Mouse (Mus musculus): ENCODE results near the gene Nags. TPM values are rescaled to one million over a fixed set of nuclear protein-coding genes. Genes with fewer than 3 reads are reported as not detected.

Gene Nags
- polyA plus RNA-seq (2015; fragmentation: Nextera tagmentation; extraction: Ambion mirVana) = 0.32 TPM in 1 of 2 replicates, not detected in the other

DNA sequence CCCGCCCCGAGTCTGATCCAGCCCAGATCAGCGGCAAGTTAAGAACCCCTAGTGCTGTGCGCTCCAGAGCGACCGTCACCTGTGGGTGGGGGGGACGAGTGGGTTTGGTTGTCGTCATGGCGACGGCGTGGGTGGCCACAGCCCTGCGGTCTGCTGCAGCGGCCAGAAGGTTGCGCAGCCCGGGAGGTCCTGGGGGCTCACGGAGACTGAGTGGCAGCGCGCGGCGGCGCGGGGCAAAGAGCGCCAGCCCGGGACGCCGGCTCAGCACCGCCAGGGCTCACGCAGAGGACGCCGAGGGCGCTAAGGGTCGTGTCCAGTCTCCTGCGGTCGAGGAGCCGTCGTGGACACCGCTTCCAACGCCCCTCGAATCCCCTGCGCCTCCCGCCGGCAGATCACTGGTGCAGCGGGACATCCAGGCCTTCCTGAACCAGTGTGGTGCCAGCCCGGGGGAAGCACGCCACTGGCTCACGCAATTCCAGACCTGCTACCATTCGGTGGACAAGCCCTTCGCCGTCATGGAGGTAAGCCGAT is at the start of gene Nags:
TSS of gene Nags (plus strand) at position 43 of the 531 bp plus-strand sequence.
- no peaks in the 10 kb centered on the region for H3K9me3 ChIP-seq

GRCm38 (mm10) chr11:102095676-102096075 is 49.6 kb upstream of the Nags start:
- no peak overlapping the region for H3K4me3 ChIP-seq
- no peaks in the 10 kb centered on the region for H3K9me3 ChIP-seq
- no peaks in the 10 kb centered on the region for H3K36me3 ChIP-seq
- ATAC-seq (ENCODE audit: insufficient number of reproducible peaks, insufficient read depth, low FRiP score, low TSS enrichment, low read depth) = no peak
- H3K27ac ChIP-seq = no peak overlapping the region
- peaks cover 17% of the 10 kb centered on the region for H3K27me3 ChIP-seq
- H3K9ac ChIP-seq = no peak overlapping the region
- WGBS = 85% methylated on average over 3 of the region's 3 CpGs
- H3K4me1 ChIP-seq = peaks cover 16% of the 10 kb centered on the region
- no peak overlapping the region for H3K4me2 ChIP-seq

More for the DNA sequence above, at the start of gene Nags:
- 2% methylated on average over 47 of the region's 50 CpGs for WGBS
- peak within 1 kb of the TSS; percentile 61 for H3K9ac ChIP-seq
- peaks cover 78% of the 10 kb centered on the region for H3K27me3 ChIP-seq
- no peak within 1 kb of the TSS for H3K27ac ChIP-seq
- ATAC-seq (ENCODE audit: insufficient number of reproducible peaks, insufficient read depth, low FRiP score, low TSS enrichment, low read depth) = no peak
- peak within 1 kb of the TSS; percentile 42 for H3K4me3 ChIP-seq
- peak within 1 kb of the TSS; percentile 63 for H3K4me2 ChIP-seq
- H3K36me3 ChIP-seq = no peaks in the 10 kb centered on the region
- H3K4me1 ChIP-seq = peaks cover 25% of the 10 kb centered on the region

DNA sequence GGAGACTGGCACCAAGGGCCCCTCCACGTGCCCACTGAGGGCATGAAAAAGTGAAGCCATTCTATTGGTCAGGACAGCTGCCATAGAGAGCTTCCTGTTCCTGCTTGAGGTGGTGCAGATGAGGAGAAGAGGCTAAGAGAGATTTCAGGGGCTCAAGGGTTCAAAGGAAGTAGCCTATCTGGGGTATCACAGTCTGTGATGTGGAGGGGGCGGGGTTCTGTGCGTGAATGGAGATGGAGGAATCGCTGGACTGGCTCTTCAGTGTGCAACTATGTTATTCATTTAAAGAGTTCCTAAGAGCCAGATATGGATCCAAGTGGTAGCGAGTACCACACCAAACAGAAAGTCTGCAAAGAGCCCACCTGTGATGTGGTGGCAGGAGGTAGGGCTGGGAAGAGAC is 48.9 kb upstream of the Nags start:
- peak overlapping the region; percentile 61 for H3K4me2 ChIP-seq
- H3K27me3 ChIP-seq = peaks cover 24% of the 10 kb centered on the region
- WGBS = 67% methylated on average over 5 of the region's 5 CpGs
- H3K4me1 ChIP-seq = peaks cover 16% of the 10 kb centered on the region
- no peaks in the 10 kb centered on the region for H3K9me3 ChIP-seq
- no peak for ATAC-seq (ENCODE audit: insufficient number of reproducible peaks, insufficient read depth, low FRiP score, low TSS enrichment, low read depth)
- 0 out of 2 replicates have a peak overlapping the region, but pooled peaks have one; percentile 39 for H3K27ac ChIP-seq
- no peaks in the 10 kb centered on the region for H3K36me3 ChIP-seq
- peak overlapping the region; percentile 61; the same call in 1 of the 2 replicates for H3K9ac ChIP-seq
- peak overlapping the region; percentile 35 for H3K4me3 ChIP-seq

DNA sequence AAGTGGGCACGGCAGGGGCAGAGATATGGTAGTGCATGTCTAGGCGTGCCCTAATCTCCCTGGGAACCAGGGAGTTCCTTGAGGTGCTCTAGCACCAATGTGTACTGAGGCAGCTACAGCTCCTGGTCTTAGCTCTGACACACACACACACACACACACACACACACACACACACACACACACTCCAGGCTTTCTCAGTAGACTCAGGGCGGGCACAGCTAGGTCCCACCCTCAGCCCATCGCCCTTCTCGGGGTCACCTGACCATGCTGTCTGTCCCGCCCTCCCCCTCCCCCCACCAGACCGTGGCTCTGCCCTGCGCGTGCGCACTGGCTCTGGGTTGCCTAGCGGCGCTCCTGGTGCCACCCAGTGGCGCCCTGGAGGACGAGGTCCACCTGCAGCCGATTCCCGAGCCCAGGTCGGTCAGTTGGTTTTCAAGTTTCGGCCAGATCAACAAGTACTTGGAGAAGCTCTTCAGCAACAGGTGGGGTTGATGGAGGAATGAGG is 48.4 kb upstream of the Nags start:
- 6% methylated on average over 18 of the region's 18 CpGs for WGBS
- ATAC-seq (ENCODE audit: insufficient number of reproducible peaks, insufficient read depth, low FRiP score, low TSS enrichment, low read depth) = peak; percentile 84
- peak overlapping the region; percentile 61 for H3K9ac ChIP-seq

GRCm38 (mm10) chr11:102101219-102101618 is 44.1 kb upstream of the Nags start, which contains the start of gene Ppy:
Ppy (minus strand) TSS chr11:102101319.
- H3K36me3 ChIP-seq = no peaks in the 10 kb centered on the region
- H3K9ac ChIP-seq = 0 out of 2 replicates have a peak within 1 kb of the TSS, but pooled peaks have one; percentile 46
- no peak within 1 kb of the TSS; the same call in 1 of the 2 replicates for H3K4me2 ChIP-seq
- peaks cover 64% of the 10 kb centered on the region for H3K27me3 ChIP-seq
- H3K27ac ChIP-seq = no peak within 1 kb of the TSS
- no peak for ATAC-seq (ENCODE audit: insufficient number of reproducible peaks, insufficient read depth, low FRiP score, low TSS enrichment, low read depth)
- peaks cover 22% of the 10 kb centered on the region for H3K4me1 ChIP-seq
- H3K9me3 ChIP-seq = no peaks in the 10 kb centered on the region
- 82% methylated on average over 4 of the region's 4 CpGs for WGBS
- H3K4me3 ChIP-seq = no peak within 1 kb of the TSS

More for the DNA sequence above, 48.4 kb upstream of the Nags start:
- H3K4me2 ChIP-seq = peak overlapping the region; percentile 61
- H3K4me3 ChIP-seq = peak overlapping the region; percentile 35
- peak overlapping the region; percentile 39 for H3K27ac ChIP-seq
- H3K4me1 ChIP-seq = peaks cover 16% of the 10 kb centered on the region
- no peaks in the 10 kb centered on the region for H3K9me3 ChIP-seq
- no peaks in the 10 kb centered on the region for H3K36me3 ChIP-seq
- peaks cover 29% of the 10 kb centered on the region for H3K27me3 ChIP-seq

DNA sequence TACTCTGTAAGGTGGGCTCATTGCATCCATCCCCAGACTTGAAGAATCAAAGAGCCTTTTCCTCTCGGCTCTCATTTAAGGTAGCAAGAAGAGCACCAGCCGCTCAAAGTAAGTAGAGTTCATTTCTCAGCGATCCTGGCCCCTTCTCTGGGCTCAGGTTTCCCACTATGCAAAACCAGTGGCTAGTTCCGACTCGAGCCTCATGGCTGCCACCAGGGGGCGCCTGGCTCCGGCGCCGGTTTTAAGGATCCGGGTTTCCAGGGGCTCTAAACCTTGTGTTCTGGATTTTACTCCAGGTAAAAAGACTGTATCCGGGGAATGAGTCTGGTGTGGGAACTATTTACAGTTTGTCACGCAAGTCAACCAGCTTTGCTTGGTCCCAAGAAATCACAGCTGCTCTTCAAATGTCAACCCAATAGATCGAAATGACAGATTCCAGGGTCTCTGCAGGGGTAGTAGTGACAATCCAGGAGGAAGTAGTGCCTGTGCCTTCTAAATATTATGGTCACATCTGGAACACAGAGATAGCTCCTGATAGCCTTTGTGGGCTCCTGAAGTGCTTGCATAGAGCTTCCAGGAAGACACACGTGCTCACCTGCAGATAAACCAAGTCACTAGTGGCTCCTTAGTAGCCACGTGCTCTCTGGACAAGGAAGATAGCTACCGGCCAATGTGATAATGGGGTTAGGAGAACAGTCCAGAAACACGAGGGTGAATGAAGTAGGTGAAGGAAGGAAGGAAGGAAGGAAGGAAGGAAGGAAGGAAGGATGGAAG is 42.6 kb upstream of the Nags start:
- 0 out of 2 replicates have a peak overlapping the region, but pooled peaks have one; percentile 27 for H3K9ac ChIP-seq
- H3K36me3 ChIP-seq = no peaks in the 10 kb centered on the region
- H3K27me3 ChIP-seq = peaks cover 79% of the 10 kb centered on the region
- ATAC-seq (ENCODE audit: insufficient number of reproducible peaks, insufficient read depth, low FRiP score, low TSS enrichment, low read depth) = no peak
- no peaks in the 10 kb centered on the region for H3K9me3 ChIP-seq
- no peak overlapping the region for H3K27ac ChIP-seq
- H3K4me1 ChIP-seq = peaks cover 17% of the 10 kb centered on the region
- 19% methylated on average over 17 of the region's 17 CpGs for WGBS
- no peak overlapping the region; the same call in 1 of the 2 replicates for H3K4me3 ChIP-seq
- H3K4me2 ChIP-seq = peak overlapping the region; percentile 28

DNA sequence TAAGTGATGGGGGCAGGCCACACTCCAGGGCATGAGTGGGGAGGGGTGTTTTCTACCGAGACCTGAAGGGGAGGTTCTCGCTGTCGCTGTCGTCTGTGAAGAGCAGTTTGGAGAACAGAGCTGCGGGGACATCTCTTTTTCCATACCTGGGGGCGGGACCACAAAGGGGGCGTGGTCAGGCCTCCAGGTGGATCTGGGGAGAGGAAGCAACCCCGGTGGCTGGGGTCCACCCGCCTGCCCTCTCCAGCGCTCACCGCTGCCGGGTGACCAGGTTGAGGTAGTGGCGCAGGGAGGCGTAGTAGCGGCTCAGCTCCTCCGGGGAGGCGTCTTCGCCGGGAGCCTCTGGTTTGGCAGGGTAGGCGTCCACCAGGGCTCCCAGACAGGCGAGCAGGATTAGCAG is 38.4 kb upstream of the Nags start:
- Histone ChIP-seq H3K4me3 (peak overlapping the region; percentile 22), H3K4me1 (peaks cover 20% of the 10 kb centered on the region), H3K27me3 (peaks cover 76% of the 10 kb centered on the region), H3K9ac (peak overlapping the region; percentile 36; the same call in 1 of the 2 replicates), H3K4me2 (peak overlapping the region; percentile 41), H3K9me3 (no peaks in the 10 kb centered on the region), H3K36me3 (no peaks in the 10 kb centered on the region), H3K27ac (no peak overlapping the region)
- no peak for ATAC-seq (ENCODE audit: insufficient number of reproducible peaks, insufficient read depth, low FRiP score, low TSS enrichment, low read depth)
- 1% methylated on average over 21 of the region's 21 CpGs for WGBS

DNA sequence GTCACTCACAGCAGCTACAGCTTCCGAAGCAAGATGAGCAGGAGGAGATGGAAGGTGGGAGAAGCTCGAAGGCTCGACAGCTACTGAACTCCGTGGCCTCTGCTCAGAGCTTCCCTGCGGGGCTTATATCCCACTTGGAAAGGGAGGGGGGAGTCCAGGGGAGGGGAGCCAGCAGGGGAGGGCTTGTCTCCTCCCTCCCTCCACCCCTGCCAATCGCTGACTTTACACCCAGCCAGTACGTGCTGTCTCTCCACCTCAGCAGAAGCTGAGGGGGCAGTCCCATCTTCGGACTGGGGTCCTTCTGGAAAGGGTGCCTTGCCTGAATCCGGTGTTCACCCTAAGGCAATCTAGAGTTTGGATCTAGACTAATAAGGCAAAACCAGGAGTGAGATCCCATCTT is 37.6 kb upstream of the Nags start, which contains the start of gene Pyy:
TSS of gene Pyy (minus strand) at position 101 of the 400 bp plus-strand sequence.
- Histone ChIP-seq H3K4me2 (peak within 1 kb of the TSS; percentile 41), H3K9me3 (no peaks in the 10 kb centered on the region), H3K27ac (no peak within 1 kb of the TSS), H3K9ac (peak within 1 kb of the TSS; percentile 36; the same call in 1 of the 2 replicates), H3K36me3 (no peaks in the 10 kb centered on the region), H3K27me3 (peaks cover 72% of the 10 kb centered on the region), H3K4me1 (peaks cover 14% of the 10 kb centered on the region), H3K4me3 (peak within 1 kb of the TSS; percentile 22)
- 8% methylated on average over 9 of the region's 9 CpGs for WGBS
- no peak for ATAC-seq (ENCODE audit: insufficient number of reproducible peaks, insufficient read depth, low FRiP score, low TSS enrichment, low read depth)

- no peak overlapping the region for H3K4me3 ChIP-seq
- no peak for ATAC-seq (ENCODE audit: insufficient number of reproducible peaks, insufficient read depth, low FRiP score, low TSS enrichment, low read depth)
Measured at GRCm38 (mm10) chr11:102111576-102111975, 33.7 kb upstream of the Nags start.

DNA sequence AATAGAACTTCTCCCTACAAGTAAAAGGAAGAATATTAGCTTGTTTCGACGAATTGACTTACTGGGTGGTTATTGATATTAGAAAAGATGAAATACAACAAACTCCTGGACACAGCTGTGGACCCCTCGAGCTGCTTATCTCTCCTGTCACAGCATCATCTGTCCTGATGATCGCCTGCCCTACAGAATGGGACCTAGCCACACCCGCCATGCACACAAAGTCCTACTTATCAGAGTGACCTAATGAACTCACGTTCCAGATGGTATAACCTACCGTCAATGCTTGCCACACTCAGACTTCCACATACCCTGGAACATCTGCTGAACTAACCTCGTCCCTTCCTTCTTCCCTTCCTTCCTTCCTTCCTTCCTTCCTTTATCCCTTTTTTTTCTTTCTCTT is 29.1 kb upstream of the Nags start:
- Histone ChIP-seq H3K4me2 (no peak overlapping the region), H3K4me3 (no peak overlapping the region), H3K9ac (no peak overlapping the region), H3K27me3 (no peaks in the 10 kb centered on the region), H3K36me3 (no peaks in the 10 kb centered on the region), H3K4me1 (no peaks in the 10 kb centered on the region), H3K9me3 (no peaks in the 10 kb centered on the region), H3K27ac (no peak overlapping the region)
- ATAC-seq (ENCODE audit: insufficient number of reproducible peaks, insufficient read depth, low FRiP score, low TSS enrichment, low read depth) = no peak
- 76% methylated on average over 8 of the region's 8 CpGs for WGBS

More at GRCm38 (mm10) chr11:102111576-102111975, 33.7 kb upstream of the Nags start:
- Histone ChIP-seq H3K4me1 (peaks cover 14% of the 10 kb centered on the region), H3K27me3 (peaks cover 37% of the 10 kb centered on the region), H3K4me2 (no peak overlapping the region), H3K9me3 (no peaks in the 10 kb centered on the region), H3K9ac (no peak overlapping the region), H3K27ac (no peak overlapping the region), H3K36me3 (no peaks in the 10 kb centered on the region)
- 78% methylated on average over 5 of the region's 5 CpGs for WGBS

DNA sequence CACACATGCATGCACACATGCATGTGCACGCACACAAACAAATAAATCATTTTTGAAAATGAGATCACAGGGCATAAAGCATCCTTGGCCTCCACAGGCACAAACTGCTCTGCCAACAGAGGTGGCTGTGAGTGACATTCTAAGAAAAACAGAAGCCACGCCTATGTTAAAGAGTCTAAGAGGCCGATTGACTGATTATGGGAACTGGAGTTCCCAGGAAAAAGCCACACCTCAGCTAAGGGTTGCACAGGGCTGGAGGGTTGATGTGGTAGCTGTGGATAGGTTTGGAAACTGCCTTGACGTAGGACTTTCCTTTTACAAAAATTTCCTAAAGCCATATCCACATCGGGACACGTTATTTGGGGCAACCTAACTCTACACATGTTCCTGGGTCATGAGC is 27.9 kb upstream of the Nags start:
- H3K9ac ChIP-seq = no peak overlapping the region
- no peaks in the 10 kb centered on the region for H3K9me3 ChIP-seq
- H3K4me1 ChIP-seq = no peaks in the 10 kb centered on the region
- 76% methylated on average over 6 of the region's 6 CpGs for WGBS
- H3K4me2 ChIP-seq = no peak overlapping the region
- no peak overlapping the region for H3K4me3 ChIP-seq
- ATAC-seq (ENCODE audit: insufficient number of reproducible peaks, insufficient read depth, low FRiP score, low TSS enrichment, low read depth) = no peak
- no peak overlapping the region for H3K27ac ChIP-seq
- H3K27me3 ChIP-seq = no peaks in the 10 kb centered on the region
- no peaks in the 10 kb centered on the region for H3K36me3 ChIP-seq
